Comparison of ENCODE assay signal across 24 mouse cellular contexts in the genomic region with DNA sequence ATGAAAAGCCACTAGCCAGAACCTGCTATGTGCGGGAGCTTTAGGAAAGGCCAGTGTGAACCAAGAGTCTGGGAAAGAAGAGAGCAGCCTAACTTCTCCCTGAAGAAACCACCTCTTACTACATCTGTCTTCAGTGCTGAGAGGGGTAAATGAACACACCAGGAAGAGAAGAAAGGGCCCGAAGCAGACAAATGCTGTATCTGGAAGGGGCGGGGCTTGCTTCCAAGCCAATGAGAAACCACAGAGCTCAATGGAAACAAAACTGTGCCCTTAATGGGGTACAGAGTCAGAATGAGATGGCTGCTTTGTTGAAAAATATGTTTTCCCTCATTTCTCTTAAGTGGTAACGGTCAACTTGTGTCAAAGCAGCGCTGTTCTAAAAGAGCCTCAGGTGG.
DNase-seq lines count a peak whose midpoint lies in the region; ATAC-seq and TF ChIP-seq lines count a peak whose summit lies in the region.
"Had no signal": no experiment of that assay in that cellular context is flagged by ENCODE, and none has a peak within 500 bp of the region (broad histone marks: within the 10 kb centered on the region; RNA-seq: fewer than 3 reads in every experiment).

No protein-coding gene starts in this region.

- ATAC-seq in CD4-positive, CD25-positive, alpha-beta regulatory T cell, adult 4 months: peak; percentile 84
- ATAC-seq in common myeloid progenitor, adult 5-6 weeks (replicated peaks; ENCODE audit: low read depth, poor library complexity, severe bottlenecking): peak; percentile 40
- ATAC-seq in megakaryocyte-erythroid progenitor cell, adult 5-6 weeks (replicated peaks; ENCODE audit: low FRiP score, low TSS enrichment, poor library complexity, severe bottlenecking): 0 out of 2 replicates have a peak, but pooled peaks have one; percentile 42
- no peak for ATAC-seq in forebrain, embryonic 11.5 days (replicated peaks; ENCODE audit: low FRiP score)
- ATAC-seq: forebrain, embryonic 14.5 days; midbrain, embryonic 15.5 days had no signal

- H3K4me3 ChIP-seq in lung, adult 2 months (replicated peaks; ENCODE audit: extremely low read depth, low read depth, low read length): no peak overlapping the region
- H3K4me3 ChIP-seq in forebrain, embryonic 11.5 days (ENCODE audit: low read depth, low read length): no peak overlapping the region
- H3K4me3 ChIP-seq: gastrocnemius, adult 2 months; heart, adult 2 months; heart, embryonic 15.5 days; hindbrain, embryonic 13.5 days; midbrain, embryonic 15.5 days had no signal

- H3K36me3 ChIP-seq in forebrain, embryonic 11.5 days (ENCODE audit: control insufficient read depth, insufficient read depth, low read length): no peaks in the 10 kb centered on the region
- H3K36me3 ChIP-seq: heart, embryonic 15.5 days; hindbrain, embryonic 13.5 days; midbrain, embryonic 15.5 days had no signal

- 82% methylated on average over 5 of the region's 5 CpGs for WGBS in lung, adult 2 months
- 80% methylated on average over 5 of the region's 5 CpGs for WGBS in forebrain, embryonic 11.5 days

- peak; percentile 41 for DNase-seq in thymus, postnatal 25 days
- DNase-seq in lung, adult 2 months: no peak
- DNase-seq in ovary, adult 18-20 months (ENCODE audit: low spot score): no peak
- DNase-seq in forebrain, embryonic 11.5 days (ENCODE audit: low spot score): no peak
- DNase-seq: adrenal gland, adult 8-10 months; B cell, adult 2 months; cerebellum, adult 11-12 months; cerebellum, postnatal 14 days; gastrocnemius, adult 2 months; heart, adult 2 months; heart, postnatal 36 days; kidney, adult 8-10 months; kidney, postnatal 14 days; lung, adult 18-20 months; lung, postnatal 14 days; right cerebral cortex, adult 18-20 months; right cerebral cortex, postnatal 4 days had no signal

- H3K27me3 ChIP-seq in forebrain, embryonic 11.5 days (ENCODE audit: control insufficient read depth, insufficient read depth, low read length): no peaks in the 10 kb centered on the region
- H3K27me3 ChIP-seq: heart, embryonic 15.5 days; hindbrain, embryonic 13.5 days; midbrain, embryonic 15.5 days had no signal

- no peak for TF ChIP-seq POLR2A in lung, adult 2 months (IDR thresholded peaks at IDR 0.05; ENCODE audit: borderline replicate concordance, extremely low read depth, low read depth, low read length)

- H3K9ac ChIP-seq in forebrain, embryonic 11.5 days (ENCODE audit: low read length): no peak overlapping the region
- H3K9ac ChIP-seq: heart, embryonic 15.5 days; hindbrain, embryonic 13.5 days; midbrain, embryonic 15.5 days had no signal

- H3K9me3 ChIP-seq in forebrain, embryonic 11.5 days (ENCODE audit: control insufficient read depth, low read length): no peaks in the 10 kb centered on the region
- H3K9me3 ChIP-seq: heart, embryonic 15.5 days; hindbrain, embryonic 13.5 days; midbrain, embryonic 15.5 days had no signal

- H3K4me2 ChIP-seq in forebrain, embryonic 11.5 days (ENCODE audit: low read depth, low read length, severe bottlenecking): no peak overlapping the region
- H3K4me2 ChIP-seq: heart, embryonic 15.5 days; hindbrain, embryonic 13.5 days; midbrain, embryonic 15.5 days had no signal

- TF ChIP-seq CTCF in lung, adult 2 months (IDR thresholded peaks at IDR 0.05; ENCODE audit: insufficient read depth, low read length): no peak

- H3K27ac ChIP-seq in forebrain, embryonic 11.5 days (ENCODE audit: low read depth, low read length): no peak overlapping the region
- H3K27ac ChIP-seq: gastrocnemius, adult 2 months; heart, adult 2 months; heart, embryonic 15.5 days; hindbrain, embryonic 13.5 days; midbrain, embryonic 15.5 days had no signal

- H3K4me1 ChIP-seq in lung, adult 2 months (ENCODE audit: control insufficient read depth, insufficient read depth, low read length): no peaks in the 10 kb centered on the region; the same call in none of the 2 replicates
- no peaks in the 10 kb centered on the region for H3K4me1 ChIP-seq in forebrain, embryonic 11.5 days (replicated peaks; ENCODE audit: control insufficient read depth, insufficient read depth, low read length)
- H3K4me1 ChIP-seq: midbrain, embryonic 15.5 days had no signal
